Mouse (Mus musculus) B cell, adult 67 days (primary cell): ENCODE data around the gene Cbx5. TPM values are rescaled to one million over a fixed set of nuclear protein-coding genes. Genes with fewer than 3 reads are reported as not detected.

Source experiments
- total RNA-seq, 2 experiments: library from RNA; stranded (reverse); gene quantifications; 4 replicates each; pipeline ENCODE4 v1.2.4; 2023

The Cbx5 gene
- 10 to 100 TPM; 32.2 to 35.5 TPM for total RNA-seq

GRCm38 (mm10) chr15:103239685-103240159 is at the start of gene Cbx5:
Gene Cbx5 (minus strand): TSS chr15:103239816.

GRCm38 (mm10) chr15:103272419-103273279 is 33.0 kb upstream of the Cbx5 start, which contains the start of gene Copz1:
Gene Copz1 (plus strand): TSS chr15:103272714.

GRCm38 (mm10) chr15:103257790-103258728 is 18.4 kb upstream of the Cbx5 start, which contains the start of gene Nfe2:
Gene Nfe2 (minus strand): TSS chr15:103258403.

GRCm38 (mm10) chr15:103240160-103241028 is 778 bp upstream of the Cbx5 start, which contains the start of gene Hnrnpa1:
Gene Hnrnpa1 (plus strand): TSS chr15:103240432.

GRCm38 (mm10) chr15:103167042-103167615 is 72.5 kb downstream of the Cbx5 start, which contains the start of gene Smug1:
Gene Smug1 (minus strand): TSS chr15:103167092.

Other genes starting within 250 kb of the Cbx5 start
- gene Hoxc8, start 249.2 kb downstream of the Cbx5 start, total RNA-seq = not detected
- not detected for gene Hoxc6, start 241.6 kb downstream of the Cbx5 start, total RNA-seq
- not detected for gene Hoxc4, start 220.9 kb downstream of the Cbx5 start, total RNA-seq
- gene Smug1, start 72.7 kb downstream of the Cbx5 start, total RNA-seq = 10 to 100 TPM; 10.3 to 11.8 TPM
- gene Hnrnpa1, start 616 bp upstream of the Cbx5 start, total RNA-seq = 100 to 1,000 TPM; 534 to 582 TPM
- gene Nfe2, start 18.6 kb upstream of the Cbx5 start, total RNA-seq = under 1 TPM in 1 of 2 experiments, not detected in 1; 0.36 TPM
- gene Copz1, start 32.9 kb upstream of the Cbx5 start, total RNA-seq = 10 to 100 TPM; 83.7 to 88.2 TPM
- gene Gpr84, start 70.8 kb upstream of the Cbx5 start, total RNA-seq = under 1 TPM in 1 of 2 experiments, not detected in 1; 0.32 TPM
- 10 to 100 TPM; 22.7 to 23.8 TPM for gene Zfp385a, start 100.3 kb upstream of the Cbx5 start, total RNA-seq
- under 1 TPM in 1 of 2 experiments, not detected in 1; 0.32 TPM for gene Itga5, start 126.9 kb upstream of the Cbx5 start, total RNA-seq
- gene Gtsf1, start 190.7 kb upstream of the Cbx5 start, total RNA-seq = not detected
- gene Gtsf2, start 208.7 kb upstream of the Cbx5 start, total RNA-seq = not detected
- 100 to 1,000 TPM; 274 to 276 TPM for gene Nckap1l, start 214.0 kb upstream of the Cbx5 start, total RNA-seq